Mouse (Mus musculus) stomach, embryonic 14.5 days (tissue): Measurements from ENCODE around the gene Tcf7. TPM values are rescaled to one million over a fixed set of nuclear protein-coding genes. Genes with fewer than 3 reads are reported as not detected.

Experiments
- ATAC-seq: fragments of 200-750 bp; cut with Nextera tagmentation; 2 replicates; pipeline ENCODE4 v1.8.0; 2017; ENCODE audit warnings: low read depth, moderate TSS enrichment; ENCODE audit not compliant: insufficient number of reproducible peaks, insufficient read depth, low FRiP score
- H3K27ac ChIP-seq: fragments of 300-500 bp; sonication (generic); 2 replicates; pipeline ENCODE4 v1.5.1; 2014; ENCODE audit warnings: mild to moderate bottlenecking, low read length, moderate library complexity, mixed read lengths
- H3K27me3 ChIP-seq: fragments of 300-500 bp; sonication (generic); 2 replicates; pipeline ENCODE4 v1.6.1; 2014; ENCODE audit warnings: low read length, control low read depth, mixed read lengths; ENCODE audit not compliant: control insufficient read depth, insufficient read depth
- H3K36me3 ChIP-seq: fragments of 300-500 bp; sonication (generic); 2 replicates; pipeline ENCODE4 v1.6.1; 2014; ENCODE audit warnings: mild to moderate bottlenecking, control low read depth, low read length, moderate library complexity, mixed read lengths; ENCODE audit not compliant: control insufficient read depth, insufficient read depth
- H3K4me1 ChIP-seq: fragments of 300-500 bp; sonication (generic); 2 replicates; pipeline ENCODE4 v1.6.1; 2014; ENCODE audit warnings: low read length, control low read depth, mixed read lengths; ENCODE audit not compliant: control insufficient read depth, insufficient read depth
- H3K4me2 ChIP-seq: fragments of 300-500 bp; sonication (generic); replicated peaks from 2 replicates; pipeline ENCODE4 v1.6.1; 2014; ENCODE audit warnings: low read depth, low read length, control low read depth
- H3K4me3 ChIP-seq: fragments of 300-500 bp; sonication (generic); 2 replicates; pipeline ENCODE4 v1.5.1; 2014; ENCODE audit warnings: low read depth, low read length, control low read depth
- H3K9ac ChIP-seq: fragments of 300-500 bp; sonication (generic); replicated peaks from 2 replicates; pipeline ENCODE4 v1.6.1; 2014; ENCODE audit warnings: low read depth, mild to moderate bottlenecking, control low read depth, low read length, moderate library complexity, mixed read lengths
- H3K9me3 ChIP-seq: fragments of 300-500 bp; sonication (generic); 2 replicates; pipeline ENCODE4 v1.6.1; 2016; ENCODE audit warnings: low read depth, low read length, control low read depth; ENCODE audit not compliant: control insufficient read depth
- WGBS: fragments of 180-500 bp; shearing (Covaris S2); extraction: QIAGEN DNeasy Blood & Tissue Kit; methylation state at CpG from one replicate; pipeline ENCODE4 v1.1.7; 2014; 5-methylcytosine and 5-hydroxymethylcytosine counted together
- polyA plus RNA-seq: library from polyadenylated mRNA; unstranded; fragments of >200 nt; fragmentation: Nextera tagmentation; extraction: Ambion mirVana; gene quantifications from 2 replicates; pipeline ENCODE4 v1.2.1, GENCODE M21; 2014

The Tcf7 gene
- polyA plus RNA-seq, 1 experiment from 2014 or later, result 4.4 TPM

- Histone ChIP-seq H3K27ac (no peak overlapping the region), H3K4me3 (no peak overlapping the region), H3K9me3 (no peaks in the 10 kb centered on the region), H3K4me1 (peaks cover 19% of the 10 kb centered on the region), H3K9ac (no peak overlapping the region), H3K36me3 (no peaks in the 10 kb centered on the region), H3K27me3 (no peaks in the 10 kb centered on the region), H3K4me2 (no peak overlapping the region)
- whole genome bisulfite sequencing, result 94% methylated on average over 11 of the region's 11 CpGs
- no peak for ATAC-seq
Measured at GRCm38 (mm10) chr11:52280566-52281455, 2.0 kb downstream of the Tcf7 start.

- ATAC-seq, result no peak
- H3K9me3 ChIP-seq, result no peaks in the 10 kb centered on the region
- H3K27me3 ChIP-seq, result no peaks in the 10 kb centered on the region
- peaks cover 18% of the 10 kb centered on the region for H3K4me1 ChIP-seq
- WGBS, result 91% methylated on average over 8 of the region's 8 CpGs
- H3K4me3 ChIP-seq, result no peak overlapping the region
- H3K36me3 ChIP-seq, result no peaks in the 10 kb centered on the region
- no peak overlapping the region for H3K27ac ChIP-seq
- H3K4me2 ChIP-seq, result no peak overlapping the region
- no peak overlapping the region for H3K9ac ChIP-seq
Measured at GRCm38 (mm10) chr11:52279611-52280145, 3.1 kb downstream of the Tcf7 start.

- Histone ChIP-seq H3K4me3 (no peak overlapping the region), H3K4me1 (peaks cover 11% of the 10 kb centered on the region; the same call in 1 of the 2 replicates), H3K9me3 (no peaks in the 10 kb centered on the region), H3K4me2 (no peak overlapping the region), H3K27ac (no peak overlapping the region), H3K36me3 (no peaks in the 10 kb centered on the region), H3K27me3 (no peaks in the 10 kb centered on the region), H3K9ac (no peak overlapping the region)
- ATAC-seq, result no peak
- 97% methylated on average over 6 of the region's 6 CpGs for WGBS
Measured at GRCm38 (mm10) chr11:52278991-52279390, 3.8 kb downstream of the Tcf7 start.

- H3K9ac ChIP-seq, result no peak overlapping the region
- H3K27me3 ChIP-seq, result no peaks in the 10 kb centered on the region
- peaks cover 12% of the 10 kb centered on the region for H3K4me1 ChIP-seq
- no peak for ATAC-seq
- H3K4me3 ChIP-seq, result no peak overlapping the region
- H3K4me2 ChIP-seq, result no peak overlapping the region
- H3K27ac ChIP-seq, result no peak overlapping the region
- WGBS, result 92% methylated on average over 3 of the region's 3 CpGs
- no peaks in the 10 kb centered on the region for H3K9me3 ChIP-seq
- H3K36me3 ChIP-seq, result no peaks in the 10 kb centered on the region
Measured at GRCm38 (mm10) chr11:52278164-52278563, 4.7 kb downstream of the Tcf7 start.

- no peak overlapping the region for H3K4me2 ChIP-seq
- no peaks in the 10 kb centered on the region for H3K36me3 ChIP-seq
- no peak overlapping the region for H3K4me3 ChIP-seq
- H3K9me3 ChIP-seq, result no peaks in the 10 kb centered on the region
- WGBS, result 92% methylated on average over 6 of the region's 6 CpGs
- no peak overlapping the region for H3K27ac ChIP-seq
- peaks cover 14% of the 10 kb centered on the region for H3K4me1 ChIP-seq
- no peak overlapping the region for H3K9ac ChIP-seq
- H3K27me3 ChIP-seq, result no peaks in the 10 kb centered on the region
- no peak for ATAC-seq
Measured at GRCm38 (mm10) chr11:52277433-52278150, 5.2 kb downstream of the Tcf7 start.

- WGBS, result 88% methylated on average over 8 of the region's 8 CpGs
- no peak overlapping the region for H3K27ac ChIP-seq
Measured at GRCm38 (mm10) chr11:52276961-52277391, 5.8 kb downstream of the Tcf7 start.

GRCm38 (mm10) chr11:52275774-52276555, 6.8 kb downstream of the Tcf7 start:
- ATAC-seq, result no peak

More at GRCm38 (mm10) chr11:52276961-52277391, 5.8 kb downstream of the Tcf7 start:
- no peak for ATAC-seq
- peaks cover 10% of the 10 kb centered on the region for H3K4me1 ChIP-seq
- H3K27me3 ChIP-seq, result no peaks in the 10 kb centered on the region
- no peaks in the 10 kb centered on the region for H3K36me3 ChIP-seq
- H3K9ac ChIP-seq, result no peak overlapping the region
- no peak overlapping the region for H3K4me2 ChIP-seq
- H3K9me3 ChIP-seq, result no peaks in the 10 kb centered on the region
- H3K4me3 ChIP-seq, result no peak overlapping the region

GRCm38 (mm10) chr11:52275366-52275765, 7.4 kb downstream of the Tcf7 start:
- H3K27ac ChIP-seq, result no peak overlapping the region
- H3K4me1 ChIP-seq, result peaks cover 9% of the 10 kb centered on the region
- H3K9ac ChIP-seq, result no peak overlapping the region
- no peak for ATAC-seq
- no peaks in the 10 kb centered on the region for H3K9me3 ChIP-seq
- 86% methylated on average over 8 of the region's 8 CpGs for WGBS
- H3K36me3 ChIP-seq, result no peaks in the 10 kb centered on the region
- no peak overlapping the region for H3K4me3 ChIP-seq
- no peaks in the 10 kb centered on the region for H3K27me3 ChIP-seq
- no peak overlapping the region for H3K4me2 ChIP-seq

More at GRCm38 (mm10) chr11:52275774-52276555, 6.8 kb downstream of the Tcf7 start:
- WGBS, result 80% methylated on average over 9 of the region's 9 CpGs
- Histone ChIP-seq H3K9me3 (no peaks in the 10 kb centered on the region), H3K27ac (no peak overlapping the region), H3K27me3 (no peaks in the 10 kb centered on the region), H3K4me2 (no peak overlapping the region), H3K36me3 (no peaks in the 10 kb centered on the region), H3K4me3 (no peak overlapping the region), H3K4me1 (peaks cover 9% of the 10 kb centered on the region), H3K9ac (no peak overlapping the region)
